Mouse (Mus musculus) right cerebral cortex, postnatal 25 days (tissue): ENCODE measurements at regions not wholly inside any gene's neighbourhood (a gene's known extent, or its start where the extent isn't known, plus 50 kb on each side); places are given as distances from the start of the nearest gene placed in this dataset.

Experiments
- DNase-seq: peaks from one replicate; pipeline ENCODE4 v3.0.0; 2022

- DNase-seq = no peak
Observed at GRCm38 (mm10) chr9:34029503-34030169, 456.1 kb upstream of the Kirrel3 start.

- peak; percentile 7 for DNase-seq
Observed at GRCm38 (mm10) chr9:34054435-34054834, 431.3 kb upstream of the Kirrel3 start.
